Mouse (Mus musculus) forebrain, embryonic 14.5 days (tissue): ENCODE measurements at regions not wholly inside any gene's neighbourhood (a gene's known extent, or its start where the extent isn't known, plus 50 kb on each side); places are given as distances from the start of the nearest gene placed in this dataset.

ENCODE experiments used
- ATAC-seq: fragments of 200-750 bp; cut with Nextera tagmentation; 2 replicates; pipeline ENCODE4 v1.8.0; 2017; ENCODE audit warnings: mild to moderate bottlenecking, moderate library complexity
- DNase-seq: peaks from one replicate; pipeline ENCODE4 v3.0.0-alpha.2; 2015; ENCODE audit warnings: low spot score
- H3K27ac ChIP-seq: fragments of 300-500 bp; sonication (generic); 2 replicates; pipeline ENCODE4 v1.5.1; 2014; ENCODE audit warnings: low read depth, mild to moderate bottlenecking, control low read depth, low read length, moderate library complexity
- H3K27me3 ChIP-seq: fragments of 300-500 bp; sonication (generic); replicated peaks from 2 replicates; pipeline ENCODE4 v1.6.1; 2014; ENCODE audit warnings: low read length, control low read depth, mixed read lengths; ENCODE audit not compliant: control insufficient read depth, insufficient read depth
- H3K36me3 ChIP-seq: fragments of 300-500 bp; sonication (generic); 2 replicates; pipeline ENCODE4 v1.6.1; 2014; ENCODE audit warnings: low read length, control low read depth; ENCODE audit not compliant: control insufficient read depth, insufficient read depth
- H3K4me1 ChIP-seq: fragments of 300-500 bp; sonication (generic); 2 replicates; pipeline ENCODE4 v1.6.1; 2014; ENCODE audit warnings: antibody characterized with exemption, low read length, control low read depth; ENCODE audit not compliant: control insufficient read depth, insufficient read depth
- H3K4me2 ChIP-seq: fragments of 300-500 bp; sonication (generic); 2 replicates; pipeline ENCODE4 v1.6.1; 2014; ENCODE audit warnings: mild to moderate bottlenecking, control low read depth, low read length
- H3K4me3 ChIP-seq: fragments of 300-500 bp; sonication (generic); 2 replicates; pipeline ENCODE4 v1.5.1; 2014; ENCODE audit warnings: low read depth, low read length, control low read depth
- H3K9ac ChIP-seq: fragments of 300-500 bp; sonication (generic); 2 replicates; pipeline ENCODE4 v1.6.1; 2014; ENCODE audit warnings: mild to moderate bottlenecking, low read length, control low read depth, moderate library complexity
- H3K9me3 ChIP-seq: fragments of 300-500 bp; sonication (generic); replicated peaks from 2 replicates; pipeline ENCODE4 v1.6.1; 2016; ENCODE audit warnings: low read length, control low read depth, mixed read lengths; ENCODE audit not compliant: control insufficient read depth

DNA sequence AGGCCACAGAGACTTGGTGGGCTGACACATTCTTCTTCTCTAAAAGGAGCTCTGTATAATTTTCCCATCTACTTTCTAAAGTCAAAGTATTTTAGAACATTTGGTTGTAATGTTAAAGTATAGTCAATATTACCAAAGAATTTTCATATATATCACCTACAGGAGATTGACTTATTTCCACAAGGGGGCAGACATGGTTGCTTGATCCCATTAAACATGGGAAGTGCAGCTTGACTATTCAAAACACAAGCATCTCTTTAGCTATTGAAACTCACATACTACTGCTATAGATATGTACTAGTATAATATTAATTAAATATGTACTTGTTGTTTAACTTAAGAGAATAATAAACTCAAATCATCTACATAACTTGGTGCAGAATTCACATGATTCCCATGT lies 1302.6 kb upstream of the Prmt6 start:
- Histone ChIP-seq H3K27me3 (no peaks in the 10 kb centered on the region), H3K9me3 (no peaks in the 10 kb centered on the region), H3K4me3 (no peak overlapping the region), H3K27ac (no peak overlapping the region), H3K4me1 (no peaks in the 10 kb centered on the region), H3K4me2 (no peak overlapping the region), H3K36me3 (no peaks in the 10 kb centered on the region), H3K9ac (no peak overlapping the region)
- ATAC-seq, result no peak
- DNase-seq, result peak; percentile 32
